Mouse (Mus musculus): Measurements from ENCODE around the gene Mrpl10. TPM values are rescaled to one million over a fixed set of nuclear protein-coding genes. Genes with fewer than 3 reads are reported as not detected.
A peak's percentile ranks its signal among the peaks of the same experiment; 100 is the strongest.

Mrpl10 gene
- polyA plus RNA-seq, 1 experiment from 2014 or later: 50.8 TPM

GRCm38 (mm10) chr11:97083401-97084140 lies 42.2 kb downstream of the Mrpl10 start:
- DNase-seq (ENCODE audit: low spot score) (no peak), ATAC-seq (0 out of 2 replicates have a peak, but pooled peaks have one; percentile 17)
- H3K9me3 ChIP-seq (ENCODE audit: low read length): no peaks in the 10 kb centered on the region; the same call in 1 of the 2 replicates
- no peak overlapping the region for H3K4me3 ChIP-seq (ENCODE audit: low read depth, low read length)
- 11% methylated on average over 22 of the region's 22 CpGs for WGBS
- H3K27ac ChIP-seq (ENCODE audit: low read length): no peak overlapping the region
- H3K36me3 ChIP-seq (ENCODE audit: insufficient read depth, low read length): no peaks in the 10 kb centered on the region
- no peaks in the 10 kb centered on the region for H3K4me1 ChIP-seq (ENCODE audit: insufficient read depth, low read depth, low read length)
- no peak overlapping the region for H3K9ac ChIP-seq (replicated peaks; ENCODE audit: low read depth)
- no peaks in the 10 kb centered on the region for H3K27me3 ChIP-seq (replicated peaks; ENCODE audit: insufficient read depth, low read length)
- 0 out of 2 replicates have a peak overlapping the region, but pooled peaks have one; percentile 3 for H3K4me2 ChIP-seq (replicated peaks; ENCODE audit: low read depth, low read length)
- TF ChIP-seq EP300 (IDR thresholded peaks at IDR 0.05): no peak
- no peak for TF ChIP-seq CTCF (IDR thresholded peaks at IDR 0.05)

GRCm38 (mm10) chr11:97084821-97085505 lies 43.6 kb downstream of the Mrpl10 start:
- H3K9ac ChIP-seq (replicated peaks; ENCODE audit: low read depth): no peak overlapping the region
- WGBS: 86% methylated on average over 15 of the region's 15 CpGs
- H3K36me3 ChIP-seq (ENCODE audit: insufficient read depth, low read length): no peaks in the 10 kb centered on the region
- TF ChIP-seq EP300 (IDR thresholded peaks at IDR 0.05) (no peak), CTCF (IDR thresholded peaks at IDR 0.05) (no peak)
- no peaks in the 10 kb centered on the region for H3K4me1 ChIP-seq (ENCODE audit: insufficient read depth, low read depth, low read length)
- no peak for DNase-seq (ENCODE audit: low spot score)
- no peak overlapping the region for H3K4me2 ChIP-seq (replicated peaks; ENCODE audit: low read depth, low read length)
- no peaks in the 10 kb centered on the region for H3K27me3 ChIP-seq (replicated peaks; ENCODE audit: insufficient read depth, low read length)
- no peak overlapping the region for H3K27ac ChIP-seq (ENCODE audit: low read length)
- no peak for ATAC-seq
- no peak overlapping the region for H3K4me3 ChIP-seq (ENCODE audit: low read depth, low read length)
- peaks cover 6% of the 10 kb centered on the region; the same call in 1 of the 2 replicates for H3K9me3 ChIP-seq (ENCODE audit: low read length)

GRCm38 (mm10) chr11:97086365-97086764 lies 45.0 kb downstream of the Mrpl10 start:
- H3K4me3 ChIP-seq (ENCODE audit: low read depth, low read length): no peak overlapping the region
- WGBS: 63% methylated on average over 6 of the region's 6 CpGs
- H3K27me3 ChIP-seq (replicated peaks; ENCODE audit: insufficient read depth, low read length): no peaks in the 10 kb centered on the region
- no peaks in the 10 kb centered on the region for H3K36me3 ChIP-seq (ENCODE audit: insufficient read depth, low read length)
- H3K9ac ChIP-seq (replicated peaks; ENCODE audit: low read depth): no peak overlapping the region
- H3K27ac ChIP-seq (ENCODE audit: low read length): no peak overlapping the region
- DNase-seq (ENCODE audit: low spot score): no peak
- no peak overlapping the region for H3K4me2 ChIP-seq (replicated peaks; ENCODE audit: low read depth, low read length)
- no peak for ATAC-seq
- TF ChIP-seq CTCF (IDR thresholded peaks at IDR 0.05) (no peak), EP300 (IDR thresholded peaks at IDR 0.05) (no peak)
- no peaks in the 10 kb centered on the region for H3K4me1 ChIP-seq (ENCODE audit: insufficient read depth, low read depth, low read length)
- peaks cover 6% of the 10 kb centered on the region; the same call in 1 of the 2 replicates for H3K9me3 ChIP-seq (ENCODE audit: low read length)

- Histone ChIP-seq H3K36me3 (ENCODE audit: insufficient read depth, low read length) (no peaks in the 10 kb centered on the region), H3K27me3 (replicated peaks; ENCODE audit: insufficient read depth, low read length) (peaks cover 5% of the 10 kb centered on the region; the same call in 1 of the 2 replicates), H3K4me2 (replicated peaks; ENCODE audit: low read depth, low read length) (no peak overlapping the region), H3K4me3 (ENCODE audit: low read depth, low read length) (no peak overlapping the region), H3K9me3 (ENCODE audit: low read length) (no peaks in the 10 kb centered on the region), H3K4me1 (ENCODE audit: insufficient read depth, low read depth, low read length) (no peaks in the 10 kb centered on the region), H3K27ac (ENCODE audit: low read length) (no peak overlapping the region), H3K9ac (replicated peaks; ENCODE audit: low read depth) (no peak overlapping the region)
- DNase-seq (ENCODE audit: low spot score) (no peak), ATAC-seq (no peak)
- no peak for TF ChIP-seq EP300 (IDR thresholded peaks at IDR 0.05)
- WGBS: 46% methylated on average over 2 of the region's 2 CpGs
Observed at GRCm38 (mm10) chr11:97094600-97094999, 53.2 kb downstream of the Mrpl10 start.

- no peak overlapping the region for H3K9ac ChIP-seq (replicated peaks; ENCODE audit: low read depth)
- H3K4me3 ChIP-seq (ENCODE audit: low read depth, low read length): no peak overlapping the region
- H3K4me1 ChIP-seq (ENCODE audit: insufficient read depth, low read depth, low read length): no peaks in the 10 kb centered on the region
- H3K9me3 ChIP-seq (ENCODE audit: low read length): no peaks in the 10 kb centered on the region
- peaks cover 10% of the 10 kb centered on the region; the same call in 1 of the 2 replicates for H3K27me3 ChIP-seq (replicated peaks; ENCODE audit: insufficient read depth, low read length)
- DNase-seq (ENCODE audit: low spot score): no peak
- H3K36me3 ChIP-seq (ENCODE audit: insufficient read depth, low read length): no peaks in the 10 kb centered on the region
- peak; percentile 21; the same call in 1 of the 2 replicates for ATAC-seq
- H3K4me2 ChIP-seq (replicated peaks; ENCODE audit: low read depth, low read length): peak overlapping the region; percentile 27; the same call in 1 of the 2 replicates
- H3K27ac ChIP-seq (ENCODE audit: low read length): no peak overlapping the region
- WGBS: 20% methylated on average over 17 of the region's 18 CpGs
- no peak for TF ChIP-seq EP300 (IDR thresholded peaks at IDR 0.05)
Observed at GRCm38 (mm10) chr11:97098791-97099190, 57.4 kb downstream of the Mrpl10 start.

Small RNAs within 50 kb of the gene (microRNA-seq; reads per million reads assigned to microRNA genes)
- gene Mir8103: 0.73 reads per million

Other genes with a start within 250 kb of the Mrpl10 start
- gene Nfe2l1, start 211.6 kb upstream of the Mrpl10 start, polyA plus RNA-seq (2015; fragmentation: Nextera tagmentation; extraction: Ambion mirVana): 51.8 and 54.5 TPM in 2 replicates
- 105 and 110 TPM in 2 replicates for gene Copz2, start 191.7 kb upstream of the Mrpl10 start, polyA plus RNA-seq (2015; fragmentation: Nextera tagmentation; extraction: Ambion mirVana)
- 46.4 and 48.0 TPM in 2 replicates for gene Cdk5rap3, start 125.1 kb upstream of the Mrpl10 start, polyA plus RNA-seq (2015; fragmentation: Nextera tagmentation; extraction: Ambion mirVana)
- gene Prr15l, start 113.5 kb upstream of the Mrpl10 start, polyA plus RNA-seq (2015; fragmentation: Nextera tagmentation; extraction: Ambion mirVana): 126 and 127 TPM in 2 replicates
- 28.7 and 30.0 TPM in 2 replicates for gene Pnpo, start 97.6 kb upstream of the Mrpl10 start, polyA plus RNA-seq (2015; fragmentation: Nextera tagmentation; extraction: Ambion mirVana)
- 9.1 and 10.6 TPM in 2 replicates for gene Sp2, start 58.6 kb upstream of the Mrpl10 start, polyA plus RNA-seq (2015; fragmentation: Nextera tagmentation; extraction: Ambion mirVana)
- gene Sp6, start 28.2 kb upstream of the Mrpl10 start, polyA plus RNA-seq (2015; fragmentation: Nextera tagmentation; extraction: Ambion mirVana): 0.56 and 0.81 TPM in 2 replicates
- 15.7 and 17.2 TPM in 2 replicates for gene Scrn2, start 11.6 kb upstream of the Mrpl10 start, polyA plus RNA-seq (2015; fragmentation: Nextera tagmentation; extraction: Ambion mirVana)
- gene Lrrc46, start 153 bp upstream of the Mrpl10 start, polyA plus RNA-seq (2015; fragmentation: Nextera tagmentation; extraction: Ambion mirVana): 7.5 and 9.8 TPM in 2 replicates
- gene Osbpl7, start 9.1 kb downstream of the Mrpl10 start, polyA plus RNA-seq (2015; fragmentation: Nextera tagmentation; extraction: Ambion mirVana): 11.4 and 11.9 TPM in 2 replicates
- gene Tbx21, start 73.8 kb downstream of the Mrpl10 start, polyA plus RNA-seq (2015; fragmentation: Nextera tagmentation; extraction: Ambion mirVana): 0.12 and 0.13 TPM in 2 replicates
- 8.1 and 8.9 TPM in 2 replicates for gene Tbkbp1, start 109.9 kb downstream of the Mrpl10 start, polyA plus RNA-seq (2015; fragmentation: Nextera tagmentation; extraction: Ambion mirVana)
- gene Kpnb1, start 146.3 kb downstream of the Mrpl10 start, polyA plus RNA-seq (2015; fragmentation: Nextera tagmentation; extraction: Ambion mirVana): 17.0 and 20.3 TPM in 2 replicates
- gene Npepps, start 239.1 kb downstream of the Mrpl10 start, polyA plus RNA-seq (2015; fragmentation: Nextera tagmentation; extraction: Ambion mirVana): 47.5 and 54.3 TPM in 2 replicates

All from lung, postnatal 0 days (tissue).